Mouse (Mus musculus) intestine, embryonic 14.5 days (tissue): ENCODE measurements around the gene Gse1. TPM values are rescaled to one million over a fixed set of nuclear protein-coding genes. Genes with fewer than 3 reads are reported as not detected.

ENCODE experiments used
- ATAC-seq: fragments of 200-750 bp; cut with Nextera tagmentation; replicated peaks from 2 replicates; pipeline ENCODE4 v1.8.0; 2017; ENCODE audit warnings: low read depth, moderate number of reproducible peaks, moderate TSS enrichment, moderate library complexity; ENCODE audit not compliant: low FRiP score, low TSS enrichment
- DNase-seq: peaks from one replicate; pipeline ENCODE4 v3.0.0-alpha.2; 2018; ENCODE audit warnings: low spot score
- H3K27ac ChIP-seq: fragments of 300-500 bp; sonication (generic); 2 replicates; pipeline ENCODE4 v1.5.1; 2014; ENCODE audit warnings: low read depth, mild to moderate bottlenecking, control low read depth
- H3K27me3 ChIP-seq: fragments of 300-500 bp; sonication (generic); replicated peaks from 2 replicates; pipeline ENCODE4 v1.6.1; 2014; ENCODE audit warnings: low read length, control low read depth; ENCODE audit not compliant: control insufficient read depth, insufficient read depth
- H3K36me3 ChIP-seq: fragments of 300-500 bp; sonication (generic); 2 replicates; pipeline ENCODE4 v1.6.1; 2014; ENCODE audit warnings: low read length, control low read depth; ENCODE audit not compliant: control insufficient read depth, insufficient read depth
- H3K4me1 ChIP-seq: fragments of 300-500 bp; sonication (generic); replicated peaks from 2 replicates; pipeline ENCODE4 v1.6.1; 2014; ENCODE audit warnings: low read length, control low read depth, mixed read lengths; ENCODE audit not compliant: control insufficient read depth, insufficient read depth
- H3K4me2 ChIP-seq: fragments of 300-500 bp; sonication (generic); 2 replicates; pipeline ENCODE4 v1.6.1; 2014; ENCODE audit warnings: low read length
- H3K4me3 ChIP-seq: fragments of 300-500 bp; sonication (generic); 2 replicates; pipeline ENCODE4 v1.5.1; 2014; ENCODE audit warnings: low read depth, low read length, control low read depth, mixed read lengths
- H3K9ac ChIP-seq: fragments of 300-500 bp; sonication (generic); 2 replicates; pipeline ENCODE4 v1.6.1; 2014; ENCODE audit warnings: mild to moderate bottlenecking, low read length
- H3K9me3 ChIP-seq: fragments of 300-500 bp; sonication (generic); 2 replicates; pipeline ENCODE4 v1.6.1; 2016; ENCODE audit warnings: low read length, control low read depth; ENCODE audit not compliant: control insufficient read depth
- WGBS: fragments of 180-500 bp; shearing (Covaris S2); extraction: QIAGEN DNeasy Blood & Tissue Kit; methylation state at CpG from one replicate; pipeline ENCODE4 v1.1.7; 2014; 5-methylcytosine and 5-hydroxymethylcytosine counted together
- polyA plus RNA-seq: library from polyadenylated mRNA; unstranded; fragments of >200 nt; fragmentation: Nextera tagmentation; extraction: Ambion mirVana; gene quantifications from 2 replicates; pipeline ENCODE4 v1.2.1, GENCODE M21; 2014

The Gse1 gene
- polyA plus RNA-seq, 1 experiment from 2014 or later = 13.3 TPM

DNA sequence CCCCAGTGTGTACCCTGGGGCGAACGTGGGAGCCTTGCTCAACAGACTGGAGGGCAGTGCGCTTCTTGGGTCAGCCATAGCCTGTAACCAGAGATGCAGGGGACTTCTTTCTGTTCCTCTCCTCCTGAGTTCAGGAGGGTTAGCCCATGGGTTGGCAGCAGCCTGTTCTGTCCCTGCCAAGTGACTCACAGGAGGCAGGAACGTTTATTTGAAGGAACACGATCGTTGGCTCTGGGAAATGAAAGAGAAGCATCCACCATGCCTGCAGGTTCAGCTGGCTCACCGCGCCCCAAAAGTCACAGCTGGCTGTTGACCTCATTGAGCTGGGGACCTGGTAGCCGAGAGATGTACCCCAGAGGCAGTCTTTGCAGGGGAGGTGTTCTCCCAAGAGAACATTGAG, 80.3 kb downstream of the Gse1 start:
- Histone ChIP-seq H3K27me3 (no peaks in the 10 kb centered on the region; the same call in 1 of the 2 replicates), H3K4me3 (no peak overlapping the region), H3K9ac (no peak overlapping the region), H3K4me2 (no peak overlapping the region), H3K9me3 (no peaks in the 10 kb centered on the region), H3K27ac (no peak overlapping the region), H3K36me3 (no peaks in the 10 kb centered on the region), H3K4me1 (peaks cover 16% of the 10 kb centered on the region)
- no peak for DNase-seq
- ATAC-seq = no peak
- 63% methylated on average over 9 of the region's 9 CpGs for WGBS

DNA sequence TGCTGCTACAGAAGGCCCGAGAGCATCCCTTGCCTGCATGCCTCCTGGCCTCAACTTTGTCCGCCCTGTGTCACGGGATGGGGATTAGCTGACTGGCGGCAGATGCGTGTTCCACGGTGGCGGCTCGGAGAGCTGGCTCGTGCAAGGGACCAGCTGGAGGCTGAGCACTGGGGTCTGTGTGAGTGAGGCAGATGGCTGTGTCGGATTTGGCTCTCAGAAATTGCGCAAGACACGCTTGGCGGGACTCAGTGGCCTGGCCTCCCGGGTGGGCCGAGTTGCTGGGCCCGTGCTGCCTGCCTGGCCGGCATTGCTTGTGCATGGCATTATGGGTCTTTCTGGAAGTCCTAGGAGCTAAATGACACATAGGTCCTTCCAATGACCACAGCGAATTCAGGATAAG, 81.1 kb downstream of the Gse1 start:
- WGBS = 65% methylated on average over 18 of the region's 18 CpGs
- Histone ChIP-seq H3K4me1 (peaks cover 16% of the 10 kb centered on the region), H3K9ac (no peak overlapping the region), H3K9me3 (no peaks in the 10 kb centered on the region), H3K4me3 (no peak overlapping the region), H3K36me3 (no peaks in the 10 kb centered on the region), H3K4me2 (no peak overlapping the region), H3K27ac (no peak overlapping the region), H3K27me3 (no peaks in the 10 kb centered on the region; the same call in 1 of the 2 replicates)
- no peak for DNase-seq
- no peak; the same call in 1 of the 2 replicates for ATAC-seq

- H3K9me3 ChIP-seq = no peaks in the 10 kb centered on the region
- peaks cover 16% of the 10 kb centered on the region for H3K4me1 ChIP-seq
- H3K4me3 ChIP-seq = no peak overlapping the region
- ATAC-seq (no peak), DNase-seq (no peak)
- WGBS = 65% methylated on average over 5 of the region's 5 CpGs
- H3K9ac ChIP-seq = no peak overlapping the region
- H3K27ac ChIP-seq = no peak overlapping the region
- H3K4me2 ChIP-seq = no peak overlapping the region
- no peaks in the 10 kb centered on the region for H3K36me3 ChIP-seq
- no peaks in the 10 kb centered on the region; the same call in 1 of the 2 replicates for H3K27me3 ChIP-seq
Measured at GRCm38 (mm10) chr8:120310063-120310462, 81.8 kb downstream of the Gse1 start.

GRCm38 (mm10) chr8:120312452-120312851, 84.2 kb downstream of the Gse1 start:
- Histone ChIP-seq H3K9ac (no peak overlapping the region), H3K4me1 (peaks cover 13% of the 10 kb centered on the region), H3K9me3 (no peaks in the 10 kb centered on the region), H3K27ac (no peak overlapping the region), H3K4me2 (no peak overlapping the region), H3K27me3 (no peaks in the 10 kb centered on the region; the same call in 1 of the 2 replicates), H3K36me3 (no peaks in the 10 kb centered on the region), H3K4me3 (no peak overlapping the region)
- 87% methylated on average over 4 of the region's 4 CpGs for WGBS
- DNase-seq (no peak), ATAC-seq (no peak)

DNA sequence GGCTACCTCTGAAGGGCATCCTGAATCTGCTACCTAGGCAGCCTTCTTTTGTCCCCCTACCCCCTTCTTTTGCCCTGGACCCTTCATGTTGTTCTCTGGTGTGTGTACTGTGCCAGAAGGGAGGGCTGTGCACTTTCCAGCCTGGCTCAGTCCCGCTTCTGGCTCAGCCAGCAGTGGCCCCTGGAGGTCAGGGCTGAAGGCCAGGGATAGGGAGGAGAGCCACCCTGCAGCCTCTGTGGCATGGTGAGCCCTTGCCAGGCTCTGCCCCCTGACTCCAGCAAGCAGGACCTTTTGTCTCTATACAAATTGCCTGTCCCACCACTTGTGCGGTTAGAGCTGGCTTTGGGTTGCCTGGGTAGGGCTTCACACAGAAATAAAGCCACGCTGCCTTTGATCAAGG, 85.4 kb downstream of the Gse1 start:
- Histone ChIP-seq H3K9ac (no peak overlapping the region), H3K4me1 (peaks cover 6% of the 10 kb centered on the region; the same call in 1 of the 2 replicates), H3K9me3 (no peaks in the 10 kb centered on the region), H3K4me3 (no peak overlapping the region), H3K4me2 (no peak overlapping the region), H3K27ac (no peak overlapping the region), H3K27me3 (no peaks in the 10 kb centered on the region), H3K36me3 (no peaks in the 10 kb centered on the region)
- ATAC-seq (no peak), DNase-seq (no peak)
- 69% methylated on average over 3 of the region's 3 CpGs for WGBS

- DNase-seq = no peak
- 82% methylated on average over 5 of the region's 5 CpGs for WGBS
- Histone ChIP-seq H3K9me3 (no peaks in the 10 kb centered on the region), H3K4me3 (no peak overlapping the region), H3K9ac (no peak overlapping the region), H3K36me3 (no peaks in the 10 kb centered on the region), H3K27me3 (no peaks in the 10 kb centered on the region), H3K4me2 (no peak overlapping the region), H3K4me1 (no peaks in the 10 kb centered on the region), H3K27ac (no peak overlapping the region)
- no peak for ATAC-seq
Measured at GRCm38 (mm10) chr8:120314932-120315331, 86.7 kb downstream of the Gse1 start.

DNA sequence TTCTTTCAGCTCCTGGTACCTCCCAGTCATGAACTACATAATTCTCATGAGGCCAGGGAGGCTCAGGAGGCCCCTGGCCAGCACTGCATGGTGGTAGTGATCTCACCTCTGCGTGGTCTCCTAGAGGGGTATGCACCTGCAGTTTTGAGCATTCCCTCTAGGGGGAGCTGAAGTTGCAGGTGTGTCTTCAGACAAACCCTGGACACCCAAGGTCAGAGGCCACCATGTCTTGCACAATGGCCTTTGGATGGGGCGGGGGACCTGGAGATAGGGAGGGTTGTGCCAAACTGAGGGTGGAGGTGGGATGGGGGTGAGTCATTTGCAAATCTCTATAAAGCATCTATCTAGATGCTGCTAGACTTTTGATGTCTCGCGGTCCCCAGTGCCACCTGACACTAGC, 87.4 kb downstream of the Gse1 start:
- no peak for ATAC-seq
- H3K9ac ChIP-seq = no peak overlapping the region

GRCm38 (mm10) chr8:120316707-120317106, 88.5 kb downstream of the Gse1 start:
- no peaks in the 10 kb centered on the region for H3K9me3 ChIP-seq
- H3K27ac ChIP-seq = no peak overlapping the region
- H3K4me3 ChIP-seq = no peak overlapping the region
- 84% methylated on average over 7 of the region's 7 CpGs for WGBS
- no peak overlapping the region for H3K9ac ChIP-seq
- H3K27me3 ChIP-seq = no peaks in the 10 kb centered on the region
- peaks cover 5% of the 10 kb centered on the region; the same call in 1 of the 2 replicates for H3K4me1 ChIP-seq
- H3K36me3 ChIP-seq = no peaks in the 10 kb centered on the region
- DNase-seq = no peak
- ATAC-seq = no peak
- H3K4me2 ChIP-seq = no peak overlapping the region

More for the DNA sequence above, 87.4 kb downstream of the Gse1 start:
- H3K27me3 ChIP-seq = no peaks in the 10 kb centered on the region
- DNase-seq = no peak
- WGBS = 83% methylated on average over 4 of the region's 4 CpGs
- H3K4me3 ChIP-seq = no peak overlapping the region
- H3K4me1 ChIP-seq = peaks cover 5% of the 10 kb centered on the region; the same call in 1 of the 2 replicates
- no peak overlapping the region for H3K27ac ChIP-seq
- no peaks in the 10 kb centered on the region for H3K36me3 ChIP-seq
- no peaks in the 10 kb centered on the region for H3K9me3 ChIP-seq
- no peak overlapping the region for H3K4me2 ChIP-seq

DNA sequence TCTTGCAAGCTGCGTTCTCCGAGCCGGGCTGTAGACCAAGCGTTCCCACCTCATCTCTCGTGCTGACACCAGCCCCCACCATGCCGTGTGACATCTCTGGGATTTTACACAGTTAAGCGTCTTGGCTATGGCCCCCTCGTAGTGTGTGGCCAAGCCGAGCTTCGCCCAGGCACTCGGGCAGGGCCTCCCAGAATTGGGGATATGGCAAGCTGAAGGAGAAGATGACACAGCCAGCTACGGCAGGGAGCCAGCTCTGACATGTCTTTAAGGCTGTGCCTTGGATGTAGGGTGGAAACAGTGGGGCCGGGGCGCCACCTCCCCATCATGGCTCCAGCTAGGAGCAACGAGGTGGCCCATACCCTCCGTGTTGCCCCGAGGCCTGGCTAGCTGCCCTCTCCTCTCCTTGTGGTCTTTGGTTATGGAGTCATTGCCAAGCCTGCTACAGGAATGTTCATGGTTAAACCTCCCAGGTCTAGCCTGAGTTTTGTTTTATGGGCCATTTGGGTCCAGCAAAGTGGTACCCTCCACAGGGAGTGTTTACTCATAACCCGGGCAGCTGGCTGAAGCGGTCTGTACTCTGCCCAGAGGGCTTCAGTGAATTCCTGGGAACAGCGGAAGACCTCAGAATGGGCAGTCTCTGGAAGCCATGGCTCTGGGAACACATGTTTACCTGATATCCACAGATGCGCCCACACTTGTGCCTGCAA, 89.0 kb downstream of the Gse1 start:
- H3K36me3 ChIP-seq = no peaks in the 10 kb centered on the region
- H3K9ac ChIP-seq = no peak overlapping the region
- no peaks in the 10 kb centered on the region for H3K27me3 ChIP-seq
- no peak overlapping the region for H3K4me3 ChIP-seq
- peaks cover 8% of the 10 kb centered on the region; the same call in 1 of the 2 replicates for H3K4me1 ChIP-seq
- WGBS = 85% methylated on average over 21 of the region's 21 CpGs
- H3K4me2 ChIP-seq = no peak overlapping the region
- DNase-seq (no peak), ATAC-seq (no peak)
- H3K9me3 ChIP-seq = no peaks in the 10 kb centered on the region
- H3K27ac ChIP-seq = no peak overlapping the region
